Mouse (Mus musculus): Measurements from ENCODE around the gene Hes7. TPM values are rescaled to one million over a fixed set of nuclear protein-coding genes. Genes with fewer than 3 reads are reported as not detected.

Hes7 gene
- polyA plus RNA-seq, 1 experiment from 2014 or later = 0.70 TPM

- peak overlapping the region; percentile 64 for H3K4me3 ChIP-seq
- peak overlapping the region; percentile 79 for H3K9ac ChIP-seq
- ATAC-seq (ENCODE audit: insufficient number of reproducible peaks, low FRiP score) = no peak
- peaks cover 56% of the 10 kb centered on the region for H3K4me1 ChIP-seq (replicated peaks)
- WGBS = 14% methylated on average over 9 of the region's 9 CpGs
- peak overlapping the region; percentile 95 for H3K4me2 ChIP-seq
- H3K27ac ChIP-seq (ENCODE audit: poor library complexity, severe bottlenecking) = peak overlapping the region; percentile 95
- no peaks in the 10 kb centered on the region for H3K9me3 ChIP-seq (replicated peaks)
- H3K27me3 ChIP-seq (replicated peaks) = no peaks in the 10 kb centered on the region
- H3K36me3 ChIP-seq = peaks cover 21% of the 10 kb centered on the region
Observed at GRCm38 (mm10) chr11:69096360-69096986, 23.7 kb upstream of the Hes7 start.

- H3K9me3 ChIP-seq (replicated peaks) = no peaks in the 10 kb centered on the region
- peak overlapping the region; percentile 66 for H3K9ac ChIP-seq
- 2% methylated on average over 27 of the region's 29 CpGs for WGBS
- H3K27ac ChIP-seq (ENCODE audit: poor library complexity, severe bottlenecking) = peak overlapping the region; percentile 95
- ATAC-seq (ENCODE audit: insufficient number of reproducible peaks, low FRiP score) = peak; percentile 58
- H3K4me2 ChIP-seq = peak overlapping the region; percentile 95
- H3K4me3 ChIP-seq = peak overlapping the region; percentile 32
- H3K27me3 ChIP-seq (replicated peaks) = no peaks in the 10 kb centered on the region
- H3K36me3 ChIP-seq = peaks cover 23% of the 10 kb centered on the region
- peaks cover 48% of the 10 kb centered on the region for H3K4me1 ChIP-seq (replicated peaks)
Observed at GRCm38 (mm10) chr11:69096987-69097900, 23.0 kb upstream of the Hes7 start.

GRCm38 (mm10) chr11:69098039-69098761, 22.0 kb upstream of the Hes7 start:
- H3K27ac ChIP-seq (ENCODE audit: poor library complexity, severe bottlenecking) = peak overlapping the region; percentile 95
- peaks cover 47% of the 10 kb centered on the region for H3K4me1 ChIP-seq (replicated peaks)
- peak overlapping the region; percentile 66 for H3K9ac ChIP-seq
- no peaks in the 10 kb centered on the region for H3K27me3 ChIP-seq (replicated peaks)
- H3K4me2 ChIP-seq = peak overlapping the region; percentile 95
- H3K4me3 ChIP-seq = peak overlapping the region; percentile 56
- H3K36me3 ChIP-seq = peaks cover 27% of the 10 kb centered on the region
- ATAC-seq (ENCODE audit: insufficient number of reproducible peaks, low FRiP score) = no peak
- H3K9me3 ChIP-seq (replicated peaks) = no peaks in the 10 kb centered on the region
- WGBS = 26% methylated on average over 8 of the region's 8 CpGs

- H3K4me3 ChIP-seq = peak overlapping the region; percentile 56
- no peaks in the 10 kb centered on the region for H3K9me3 ChIP-seq (replicated peaks)
- peak overlapping the region; percentile 95 for H3K27ac ChIP-seq (ENCODE audit: poor library complexity, severe bottlenecking)
- peak; percentile 58 for ATAC-seq (ENCODE audit: insufficient number of reproducible peaks, low FRiP score)
- H3K27me3 ChIP-seq (replicated peaks) = no peaks in the 10 kb centered on the region
- H3K9ac ChIP-seq = peak overlapping the region; percentile 78
- WGBS = under 1% methylated on average over 19 of the region's 19 CpGs
- H3K36me3 ChIP-seq = peaks cover 33% of the 10 kb centered on the region
- peaks cover 47% of the 10 kb centered on the region for H3K4me1 ChIP-seq (replicated peaks)
- peak overlapping the region; percentile 95 for H3K4me2 ChIP-seq
Observed at GRCm38 (mm10) chr11:69098762-69099091, 21.5 kb upstream of the Hes7 start.

GRCm38 (mm10) chr11:69099177-69099914, 20.9 kb upstream of the Hes7 start:
- Histone ChIP-seq H3K27me3 (replicated peaks) (no peaks in the 10 kb centered on the region), H3K27ac (ENCODE audit: poor library complexity, severe bottlenecking) (peak overlapping the region; percentile 95), H3K9ac (peak overlapping the region; percentile 78), H3K4me2 (peak overlapping the region; percentile 95), H3K9me3 (replicated peaks) (no peaks in the 10 kb centered on the region), H3K4me1 (replicated peaks) (peaks cover 47% of the 10 kb centered on the region), H3K36me3 (peaks cover 39% of the 10 kb centered on the region), H3K4me3 (peak overlapping the region; percentile 56)
- WGBS = under 1% methylated on average over 22 of the region's 22 CpGs
- ATAC-seq (ENCODE audit: insufficient number of reproducible peaks, low FRiP score) = no peak

GRCm38 (mm10) chr11:69099915-69100345, 20.3 kb upstream of the Hes7 start:
- H3K27ac ChIP-seq (ENCODE audit: poor library complexity, severe bottlenecking) = peak overlapping the region; percentile 95
- no peaks in the 10 kb centered on the region for H3K27me3 ChIP-seq (replicated peaks)
- peak overlapping the region; percentile 78 for H3K9ac ChIP-seq
- H3K4me1 ChIP-seq (replicated peaks) = peaks cover 47% of the 10 kb centered on the region
- H3K4me3 ChIP-seq = peak overlapping the region; percentile 56
- H3K9me3 ChIP-seq (replicated peaks) = no peaks in the 10 kb centered on the region
- peaks cover 45% of the 10 kb centered on the region for H3K36me3 ChIP-seq
- H3K4me2 ChIP-seq = peak overlapping the region; percentile 95
- peak; percentile 46 for ATAC-seq (ENCODE audit: insufficient number of reproducible peaks, low FRiP score)
- WGBS = under 1% methylated on average over 23 of the region's 23 CpGs

- Histone ChIP-seq H3K36me3 (peaks cover 53% of the 10 kb centered on the region), H3K4me3 (peak overlapping the region; percentile 56), H3K4me2 (peak overlapping the region; percentile 95), H3K27ac (ENCODE audit: poor library complexity, severe bottlenecking) (peak overlapping the region; percentile 95), H3K4me1 (replicated peaks) (peaks cover 46% of the 10 kb centered on the region), H3K9ac (peak overlapping the region; percentile 78), H3K9me3 (replicated peaks) (no peaks in the 10 kb centered on the region), H3K27me3 (replicated peaks) (no peaks in the 10 kb centered on the region)
- ATAC-seq (ENCODE audit: insufficient number of reproducible peaks, low FRiP score) = no peak
- 88% methylated on average over 20 of the region's 20 CpGs for WGBS
Observed at GRCm38 (mm10) chr11:69100639-69101360, 19.4 kb upstream of the Hes7 start.

- Histone ChIP-seq H3K4me2 (no peak overlapping the region), H3K9ac (no peak overlapping the region), H3K27ac (ENCODE audit: poor library complexity, severe bottlenecking) (no peak overlapping the region), H3K4me3 (no peak overlapping the region), H3K36me3 (peaks cover 64% of the 10 kb centered on the region), H3K9me3 (replicated peaks) (no peaks in the 10 kb centered on the region), H3K4me1 (replicated peaks) (peaks cover 36% of the 10 kb centered on the region), H3K27me3 (replicated peaks) (no peaks in the 10 kb centered on the region)
- ATAC-seq (ENCODE audit: insufficient number of reproducible peaks, low FRiP score) = no peak
- WGBS = 85% methylated on average over 21 of the region's 21 CpGs
Observed at GRCm38 (mm10) chr11:69101604-69102402, 18.4 kb upstream of the Hes7 start.

- ATAC-seq (ENCODE audit: insufficient number of reproducible peaks, low FRiP score) = no peak
- WGBS = 89% methylated on average over 7 of the region's 7 CpGs
- Histone ChIP-seq H3K4me3 (no peak overlapping the region), H3K27me3 (replicated peaks) (no peaks in the 10 kb centered on the region), H3K9me3 (replicated peaks) (no peaks in the 10 kb centered on the region), H3K9ac (no peak overlapping the region), H3K4me1 (replicated peaks) (peaks cover 35% of the 10 kb centered on the region), H3K36me3 (peaks cover 69% of the 10 kb centered on the region), H3K27ac (ENCODE audit: poor library complexity, severe bottlenecking) (no peak overlapping the region), H3K4me2 (no peak overlapping the region)
Observed at GRCm38 (mm10) chr11:69102403-69102725, 17.8 kb upstream of the Hes7 start.

Measured in heart, embryonic 12.5 days (tissue).